Mouse (Mus musculus) hematopoietic multipotent progenitor cell, adult 10-12 weeks (in vitro differentiated cells): ENCODE data around the gene Gm3047. TPM values are rescaled to one million over a fixed set of nuclear protein-coding genes. Genes with fewer than 3 reads are reported as not detected.

Source experiments
- polyA plus RNA-seq: library from polyadenylated mRNA; stranded (reverse); fragments of >175 nt; gene quantifications from 2 replicates; pipeline ENCODE4 v1.2.3, GENCODE M21; 2012; ENCODE audit warnings: low replicate concordance

The Gm3047 gene
- polyA plus RNA-seq, result not detected in 2 replicates

DNA sequence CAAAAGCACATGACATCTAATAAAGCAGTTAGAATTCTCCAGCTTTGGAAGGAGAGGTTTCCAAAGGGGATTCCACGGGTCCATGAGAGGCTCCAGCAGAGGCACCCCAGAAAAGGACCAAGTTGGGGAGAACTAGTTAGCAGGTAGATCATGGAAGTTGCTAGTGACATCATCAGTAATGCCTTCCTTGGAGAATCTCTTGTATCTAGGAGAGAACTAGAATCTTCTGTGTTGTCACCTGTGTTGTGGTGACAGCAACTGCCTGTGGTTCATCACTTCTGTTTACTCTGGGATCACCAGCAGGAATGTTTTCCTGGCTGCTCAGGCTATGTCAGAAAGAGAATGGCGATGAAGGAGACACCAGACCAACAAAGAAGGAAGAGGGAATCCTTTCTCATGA, at the start of gene Gm3047:
Gm3047 (plus strand) TSS at position 301 of the 400 bp plus-strand sequence.

Other genes starting within 250 kb of the Gm3047 start
- not detected in 2 replicates for gene Gm3149, start 238.1 kb upstream of the Gm3047 start, polyA plus RNA-seq
- gene 2610042L04Rik, start 220.6 kb upstream of the Gm3047 start, polyA plus RNA-seq, result not detected in 2 replicates
- not detected in 2 replicates for gene Gm3159, start 157.9 kb upstream of the Gm3047 start, polyA plus RNA-seq
- gene Gm3164, start 140.0 kb upstream of the Gm3047 start, polyA plus RNA-seq, result not detected in 2 replicates
- gene Gm3173, start 124.4 kb upstream of the Gm3047 start, polyA plus RNA-seq, result not detected in 2 replicates
- not detected in 2 replicates for gene Gm3182, start 73.7 kb upstream of the Gm3047 start, polyA plus RNA-seq
- not detected in 2 replicates for gene Gm8159, start 76.9 kb downstream of the Gm3047 start, polyA plus RNA-seq
- gene Gm3239, start 108.8 kb downstream of the Gm3047 start, polyA plus RNA-seq, result not detected in 2 replicates
- not detected in 2 replicates for gene Gm7876, start 153.8 kb downstream of the Gm3047 start, polyA plus RNA-seq
- not detected in 2 replicates for gene Gm3252, start 171.4 kb downstream of the Gm3047 start, polyA plus RNA-seq
- gene Gm9602, start 220.9 kb downstream of the Gm3047 start, polyA plus RNA-seq, result not detected in 2 replicates